Mouse (Mus musculus): ENCODE results near the gene Arl6ip1.

- no peak for TF ChIP-seq MAX (IDR thresholded peaks at IDR 0.05; ENCODE audit: low read depth)
- no peak for TF ChIP-seq POLR2A (IDR thresholded peaks at IDR 0.05; ENCODE audit: insufficient read length, low read depth)
- TF ChIP-seq TCF3 (IDR thresholded peaks at IDR 0.05; ENCODE audit: insufficient read length, low read depth), result no peak
- TF ChIP-seq MYOG (IDR thresholded peaks at IDR 0.05; ENCODE audit: control insufficient read depth in 1 of 3, insufficient read depth in 1 of 3, insufficient read length in 2 of 3, low read depth in 2 of 3), result no peak
- no peak for TF ChIP-seq POLR2AphosphoS2 (IDR thresholded peaks at IDR 0.05; ENCODE audit: insufficient read length, low read depth)
Measured at GRCm38 (mm10) chr7:118102678-118103461, 26.6 kb downstream of the Arl6ip1 start.

Measured in myocyte (in vitro differentiated cells).